Mouse (Mus musculus) frontal cortex, postnatal 36 days (tissue): ENCODE measurements around the gene Zkscan3.

ENCODE experiments used
- DNase-seq, 2 experiments: peaks; one replicate each; pipeline ENCODE4 v3.0.0; 2022; ENCODE audit warnings: low spot score in 2 of 2

Zkscan3 gene

GRCm38 (mm10) chr13:21402287-21402846, at the start of gene Zkscan3:
TSS of gene Zkscan3 (minus strand) at chr13:21402755.
- peak; percentile 75 to 82 for DNase-seq

- no peak for DNase-seq
These were observed 45.5 kb upstream of the Zkscan3 start for GRCm38 (mm10) chr13:21447856-21448614.

GRCm38 (mm10) chr13:21446796-21447195, 44.2 kb upstream of the Zkscan3 start:
- no peak for DNase-seq

- DNase-seq: no peak
These were observed 38.6 kb upstream of the Zkscan3 start for GRCm38 (mm10) chr13:21441207-21441572.

- DNase-seq: peak; percentile 68 to 74
These were observed 38.1 kb upstream of the Zkscan3 start, which contains the start of gene Pgbd1 for GRCm38 (mm10) chr13:21440503-21441206. TSS of gene Pgbd1 (minus strand) at chr13:21441058.

GRCm38 (mm10) chr13:21435476-21435875, 32.9 kb upstream of the Zkscan3 start:
- DNase-seq: no peak

- no peak for DNase-seq
These were observed 25.1 kb upstream of the Zkscan3 start for GRCm38 (mm10) chr13:21427631-21428030.

- DNase-seq: no peak
These were observed 20.7 kb upstream of the Zkscan3 start for GRCm38 (mm10) chr13:21423301-21423700.

- DNase-seq: no peak
These were observed 16.3 kb upstream of the Zkscan3 start for GRCm38 (mm10) chr13:21418865-21419264.

- peak in 1 of 2 experiments; percentile 11 for DNase-seq
These were observed 14.9 kb upstream of the Zkscan3 start for GRCm38 (mm10) chr13:21417298-21418010.

- DNase-seq: no peak
These were observed 13.2 kb upstream of the Zkscan3 start for GRCm38 (mm10) chr13:21415750-21416149.

- no peak for DNase-seq
These were observed 12.7 kb upstream of the Zkscan3 start for GRCm38 (mm10) chr13:21415266-21415665.

GRCm38 (mm10) chr13:21414231-21415212, 12.0 kb upstream of the Zkscan3 start:
- no peak for DNase-seq

- no peak for DNase-seq
These were observed 6.4 kb upstream of the Zkscan3 start for GRCm38 (mm10) chr13:21408805-21409459.

- peak; percentile 88 to 91 for DNase-seq
These were observed 5.6 kb upstream of the Zkscan3 start for GRCm38 (mm10) chr13:21407969-21408804.

GRCm38 (mm10) chr13:21407341-21407740, 4.8 kb upstream of the Zkscan3 start:
- no peak for DNase-seq

- no peak for DNase-seq
These were observed 293 bp upstream of the Zkscan3 start for GRCm38 (mm10) chr13:21402848-21403247.

- no peak for DNase-seq
These were observed 794 bp downstream of the Zkscan3 start for GRCm38 (mm10) chr13:21401636-21402286.

GRCm38 (mm10) chr13:21401166-21401565, 1.4 kb downstream of the Zkscan3 start:
- DNase-seq: no peak
